Mouse (Mus musculus) right cerebral cortex, adult 2 months (tissue): ENCODE results near the gene Psapl1.
"Not testable (repeated sequence)": the region's sequence is repeated elsewhere in the genome, so short reads cannot be mapped to it uniquely, and the experiment has no call there.

Source experiments
- DNase-seq, 2 experiments: peaks; one replicate each; pipeline ENCODE4 v3.0.0; 2021 to 2022; ENCODE audit warnings: low spot score in 2 of 2

Psapl1 gene

GRCm38 (mm10) chr5:36203421-36203820 lies 400 bp upstream of the Psapl1 start:
- no peak for DNase-seq

- DNase-seq = no peak
These were observed 1.6 kb downstream of the Psapl1 start for GRCm38 (mm10) chr5:36205397-36205796.

- DNase-seq = no peak
These were observed 5.0 kb downstream of the Psapl1 start for GRCm38 (mm10) chr5:36208803-36209202.

GRCm38 (mm10) chr5:36213310-36213709 lies 9.5 kb downstream of the Psapl1 start:
- peak; percentile 92 to 96 for DNase-seq

GRCm38 (mm10) chr5:36220105-36220504 lies 16.3 kb downstream of the Psapl1 start:
- DNase-seq = no peak

GRCm38 (mm10) chr5:36220626-36221025 lies 16.8 kb downstream of the Psapl1 start:
- DNase-seq = no peak

GRCm38 (mm10) chr5:36223787-36224186 lies 20.0 kb downstream of the Psapl1 start:
- DNase-seq = peak; percentile 64 to 76

- no peak for DNase-seq
These were observed 22.0 kb downstream of the Psapl1 start for GRCm38 (mm10) chr5:36225855-36226254.

- peak; percentile 70 to 84 for DNase-seq
These were observed 22.5 kb downstream of the Psapl1 start for GRCm38 (mm10) chr5:36226296-36226695.

- no peak for DNase-seq
These were observed 24.9 kb downstream of the Psapl1 start for GRCm38 (mm10) chr5:36228405-36229370.

GRCm38 (mm10) chr5:36230301-36230780 lies 26.5 kb downstream of the Psapl1 start:
- DNase-seq = no peak

GRCm38 (mm10) chr5:36237526-36237925 lies 33.7 kb downstream of the Psapl1 start:
- not testable (repeated sequence) for DNase-seq

- DNase-seq = no peak
These were observed 44.2 kb downstream of the Psapl1 start for GRCm38 (mm10) chr5:36248022-36248421.

GRCm38 (mm10) chr5:36252746-36253504 lies 49.1 kb downstream of the Psapl1 start:
- peak in 1 of 2 experiments; percentile 14 for DNase-seq

GRCm38 (mm10) chr5:36254642-36255516 lies 51.1 kb downstream of the Psapl1 start:
- DNase-seq = no peak
